Mouse (Mus musculus) hematopoietic stem cell, adult 5-6 weeks (primary cell): ENCODE results near the gene Mrpl48. TPM values are rescaled to one million over a fixed set of nuclear protein-coding genes. Genes with fewer than 3 reads are reported as not detected.
A peak's percentile ranks its signal among the peaks of the same experiment; 100 is the strongest.

Experiments used
- ATAC-seq, 2 experiments: fragments of 125-278 bp in 1 of 2; replicated peaks in 1 of 2; 2 replicates each; pipeline ENCODE4 v1.8.0; 2016 to 2017; ENCODE audit warnings: inconsistent platforms in 2 of 2, mild to moderate bottlenecking in 2 of 2, moderate number of reproducible peaks in 2 of 2, low read depth in 1 of 2, moderate TSS enrichment in 1 of 2; ENCODE audit not compliant: low FRiP score in 2 of 2, poor library complexity in 2 of 2, severe bottlenecking in 2 of 2, insufficient read depth in 1 of 2, low TSS enrichment in 1 of 2
- total RNA-seq: library from RNA; stranded (forward); fragments of 172-1452, 232-1000 nt; gene quantifications from 2 replicates; pipeline ENCODE4 v1.2.3, GENCODE M21; 2017

The Mrpl48 gene
- total RNA-seq, 1 experiment from 2014 or later = 90.3 TPM

- ATAC-seq = no peak; a peak in 1 of 4 replicates
Observed at GRCm38 (mm10) chr7:100550338-100551007, 57.6 kb downstream of the Mrpl48 start.

- ATAC-seq = no peak
Observed at GRCm38 (mm10) chr7:100549796-100550195, 58.3 kb downstream of the Mrpl48 start.

GRCm38 (mm10) chr7:100547631-100548030 lies 60.5 kb downstream of the Mrpl48 start:
- ATAC-seq = no peak

- no peak for ATAC-seq
Observed at GRCm38 (mm10) chr7:100544437-100544836, 63.7 kb downstream of the Mrpl48 start.

- ATAC-seq = peak; percentile 25 to 40; a peak in 1 of 4 replicates
Observed at GRCm38 (mm10) chr7:100539516-100539915, 68.6 kb downstream of the Mrpl48 start.

GRCm38 (mm10) chr7:100537519-100537902 lies 70.6 kb downstream of the Mrpl48 start:
- ATAC-seq = no peak

GRCm38 (mm10) chr7:100536804-100537518 lies 71.1 kb downstream of the Mrpl48 start, which contains the start of gene Coa4:
Gene Coa4 (plus strand): TSS chr7:100537071.
- ATAC-seq = peak; percentile 97 to 98

- ATAC-seq = no peak
Observed at GRCm38 (mm10) chr7:100535831-100536230, 72.3 kb downstream of the Mrpl48 start.

GRCm38 (mm10) chr7:100534216-100534615 lies 73.9 kb downstream of the Mrpl48 start:
- no peak for ATAC-seq

GRCm38 (mm10) chr7:100533503-100533902 lies 74.6 kb downstream of the Mrpl48 start:
- ATAC-seq = no peak

- ATAC-seq = no peak
Observed at GRCm38 (mm10) chr7:100530766-100531165, 77.3 kb downstream of the Mrpl48 start.

- ATAC-seq = no peak
Observed at GRCm38 (mm10) chr7:100524669-100525068, 83.4 kb downstream of the Mrpl48 start.

- no peak for ATAC-seq
Observed at GRCm38 (mm10) chr7:100522222-100522621, 85.9 kb downstream of the Mrpl48 start.

- ATAC-seq = peak; percentile 62 to 83
Observed at GRCm38 (mm10) chr7:100520663-100521285, 87.3 kb downstream of the Mrpl48 start.

- no peak for ATAC-seq
Observed at GRCm38 (mm10) chr7:100520204-100520603, 87.9 kb downstream of the Mrpl48 start.

GRCm38 (mm10) chr7:100514573-100514972 lies 93.5 kb downstream of the Mrpl48 start, which contains the start of gene Dnajb13:
Gene Dnajb13 (minus strand): TSS chr7:100514960.
- no peak for ATAC-seq

- ATAC-seq = no peak
Observed at GRCm38 (mm10) chr7:100511602-100512001, 96.5 kb downstream of the Mrpl48 start.

GRCm38 (mm10) chr7:100508670-100509069 lies 99.4 kb downstream of the Mrpl48 start:
- ATAC-seq = peak in 1 of 2 experiments; percentile 43; a peak in 1 of 4 replicates
